Mouse (Mus musculus) layer of hippocampus, adult 2 months (tissue): ENCODE measurements at regions not wholly inside any gene's neighbourhood (a gene's known extent, or its start where the extent isn't known, plus 50 kb on each side); places are given as distances from the start of the nearest gene placed in this dataset.
A peak's percentile ranks its signal among the peaks of the same experiment; 100 is the strongest.

Experiments
- DNase-seq, 2 experiments: peaks; one replicate each; pipeline ENCODE4 v3.0.0; 2022; ENCODE audit warnings: low spot score in 2 of 2
- H3K27ac ChIP-seq: fragments of 200-600 bp; 2 replicates; pipeline ENCODE4 v1.8.1; 2022
- H3K4me3 ChIP-seq: fragments of 200-600 bp; 2 replicates; pipeline ENCODE4 v1.8.1; 2022; ENCODE audit warnings: mild to moderate bottlenecking
- CTCF ChIP-seq: fragments of 200-600 bp; conservative IDR thresholded peaks from 2 replicates; pipeline ENCODE4 v1.8.1; 2022; ENCODE audit warnings: antibody characterized with exemption, mild to moderate bottlenecking, moderate library complexity

DNA sequence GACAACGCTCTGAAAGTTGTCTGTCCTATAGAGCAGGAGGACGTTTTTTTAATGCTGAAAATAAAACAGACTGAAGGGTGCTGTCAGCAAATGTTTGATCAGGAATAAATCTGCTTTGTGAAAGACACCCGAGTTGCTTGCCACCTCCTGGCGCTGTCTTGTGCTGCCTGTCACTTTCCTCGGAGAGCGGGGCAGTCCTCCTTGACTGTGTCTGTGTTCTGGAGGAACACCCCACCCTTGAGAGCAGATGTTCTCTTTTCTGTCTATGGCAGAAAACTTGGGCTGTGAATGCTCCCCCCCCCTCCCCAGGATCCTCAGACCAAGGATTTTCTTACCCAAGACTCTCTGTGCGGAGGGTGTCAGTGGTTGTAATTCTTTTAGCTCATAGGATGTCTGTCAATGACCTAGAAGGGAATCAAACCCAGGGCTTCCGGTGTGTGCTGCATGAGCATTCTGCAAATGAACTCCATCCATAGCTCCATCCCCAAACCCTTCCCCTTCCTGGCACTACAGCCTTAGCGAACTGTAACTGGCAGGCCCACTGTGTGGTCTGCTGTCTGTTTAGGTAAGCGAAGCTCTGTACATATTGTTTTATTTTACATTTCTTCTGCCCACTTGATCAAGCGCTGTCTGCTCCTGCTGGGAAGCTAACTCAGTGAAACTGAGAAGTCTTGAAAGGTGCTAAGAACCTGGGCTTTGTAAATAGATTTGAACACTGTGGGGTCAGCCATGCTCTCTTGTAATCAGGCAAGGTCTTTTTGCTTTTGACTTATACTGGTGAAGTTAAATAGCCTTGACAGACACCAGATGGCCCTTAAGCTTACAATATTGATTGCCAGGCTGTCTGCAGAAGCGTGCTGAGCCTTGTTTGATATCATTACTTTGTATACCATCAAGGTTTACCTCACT lies 53.0 kb upstream of the Bach1 start:
- Histone ChIP-seq H3K27ac (peak overlapping the region; percentile 23; the same call in 1 of the 2 replicates), H3K4me3 (no peak overlapping the region)
- no peak for DNase-seq
- TF ChIP-seq CTCF: no peak

DNA sequence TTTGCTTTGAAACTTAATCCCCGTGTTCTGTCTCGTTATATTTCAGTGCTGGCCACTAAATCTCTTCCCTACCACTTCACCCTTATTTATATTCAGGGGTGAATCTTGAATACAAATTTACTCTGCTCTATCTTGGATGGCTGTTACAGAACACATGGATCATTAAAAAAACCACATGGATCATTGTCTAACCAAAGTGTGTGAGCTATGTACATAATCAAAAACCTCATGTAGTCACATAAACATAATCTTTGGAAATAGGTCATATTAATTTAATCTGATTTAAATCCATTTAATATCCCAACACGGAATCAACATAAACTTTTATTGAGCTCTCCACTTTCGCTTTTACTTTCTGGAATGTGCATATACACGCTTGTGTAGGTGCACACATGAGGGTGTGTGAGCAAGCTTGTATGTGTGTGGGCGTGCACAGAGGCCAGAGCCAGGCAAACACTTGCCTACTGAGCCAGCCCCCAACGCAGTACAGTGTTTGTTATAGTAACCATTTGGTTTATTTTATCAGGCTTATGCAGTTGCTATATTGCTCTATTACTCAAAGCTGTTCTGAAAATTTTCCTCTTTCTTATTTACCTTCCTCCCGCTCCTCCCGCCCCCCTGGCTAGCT lies 52.2 kb upstream of the Bach1 start:
- no peak for TF ChIP-seq CTCF
- DNase-seq: no peak
- H3K4me3 ChIP-seq: no peak overlapping the region
- 0 out of 2 replicates have a peak overlapping the region, but pooled peaks have one; percentile 23 for H3K27ac ChIP-seq
